Comparison of ENCODE assay signal across 17 mouse cellular contexts in genomic region chr6:84178776-84179405, GRCm38 (mm10).
DNase-seq lines count a peak whose midpoint lies in the region; ATAC-seq and TF ChIP-seq lines count a peak whose summit lies in the region.
"Had no signal": no experiment of that assay in that cellular context is flagged by ENCODE, and none has a peak within 500 bp of the region (broad histone marks: within the 10 kb centered on the region; RNA-seq: fewer than 3 reads in every experiment).

No protein-coding gene starts in this region.

- no peak overlapping the region for H3K4me3 ChIP-seq in heart, embryonic 12.5 days
- no peak overlapping the region for H3K4me3 ChIP-seq in heart, adult 2 months
- H3K4me3 ChIP-seq: forebrain, embryonic 12.5 days; limb, embryonic 13.5 days; megakaryocyte, embryonic 14.5 days had no signal

- no peaks in the 10 kb centered on the region for H3K79me2 ChIP-seq in heart, adult 2 months (replicated peaks; ENCODE audit: control insufficient read depth, insufficient read depth, low read length)

- 0 out of 2 replicates have a peak, but pooled peaks cover 2% of the 10 kb centered on the region for H3K9me3 ChIP-seq in heart, embryonic 12.5 days (replicated peaks)
- H3K9me3 ChIP-seq: forebrain, embryonic 12.5 days; limb, embryonic 13.5 days had no signal

- no peak for TF ChIP-seq CTCF in heart, adult 2 months (IDR thresholded peaks at IDR 0.05)

- no peak for ATAC-seq in heart, embryonic 12.5 days (ENCODE audit: insufficient number of reproducible peaks, low FRiP score)
- ATAC-seq: liver, postnatal 0 days had no signal

- no peak overlapping the region for H3K4me2 ChIP-seq in heart, embryonic 12.5 days
- H3K4me2 ChIP-seq: forebrain, embryonic 12.5 days; hindbrain, embryonic 14.5 days; limb, embryonic 13.5 days had no signal

- 59% methylated on average over 5 of the region's 5 CpGs for WGBS in heart, embryonic 12.5 days
- WGBS in heart, adult 2 months = 70% methylated on average over 5 of the region's 5 CpGs

- TF ChIP-seq POLR2A in heart, adult 2 months (IDR thresholded peaks at IDR 0.05; ENCODE audit: insufficient read depth, low read depth, low read length) = no peak

- H3K27me3 ChIP-seq in heart, embryonic 12.5 days (replicated peaks) = no peaks in the 10 kb centered on the region
- H3K27me3 ChIP-seq in heart, adult 2 months (ENCODE audit: control insufficient read depth, insufficient read depth, low read length) = no peaks in the 10 kb centered on the region
- H3K27me3 ChIP-seq: forebrain, embryonic 12.5 days; limb, embryonic 13.5 days; megakaryocyte, embryonic 14.5 days had no signal

- H3K9ac ChIP-seq in heart, embryonic 12.5 days = no peak overlapping the region
- H3K9ac ChIP-seq in heart, adult 2 months (ENCODE audit: low read depth, low read length) = no peak overlapping the region
- H3K9ac ChIP-seq: forebrain, embryonic 12.5 days; hindbrain, embryonic 14.5 days; limb, embryonic 13.5 days; liver, postnatal 0 days had no signal

- H3K4me1 ChIP-seq in heart, embryonic 12.5 days (replicated peaks) = peaks cover 18% of the 10 kb centered on the region
- no peaks in the 10 kb centered on the region for H3K4me1 ChIP-seq in heart, adult 2 months (ENCODE audit: control insufficient read depth, insufficient read depth, low read length)
- H3K4me1 ChIP-seq: forebrain, embryonic 12.5 days; megakaryocyte, embryonic 14.5 days had no signal

- intact Hi-C loops in heart, adult 2 months (cut with DNase I) = no loop called here

- no peak for DNase-seq in heart, adult 2 months
- DNase-seq in MEL-GATA-1-ER (ENCODE audit: extremely low read depth, low read depth) = peak; percentile 18
- peak; percentile 52 for DNase-seq in adrenal gland, postnatal 14 days
- peak; percentile 32 for DNase-seq in naive thymus-derived CD4-positive, alpha-beta T cell, adult 2 months (ENCODE audit: low read depth)
- DNase-seq in lung, postnatal 36 days = no peak
- DNase-seq in retina, embryonic 14.5 days (ENCODE audit: low spot score) = no peak
- DNase-seq: kidney, adult 11 months; kidney, postnatal 25 days; layer of hippocampus, postnatal 36 days; liver, postnatal 0 days; right cerebral cortex, adult 18-20 months had no signal

- TF ChIP-seq EP300 in heart, adult 2 months (IDR thresholded peaks at IDR 0.05; ENCODE audit: insufficient read depth, low read depth, low read length) = no peak

- 0 out of 2 replicates have a peak overlapping the region, but pooled peaks have one; percentile 14 for H3K27ac ChIP-seq in heart, embryonic 12.5 days (ENCODE audit: poor library complexity, severe bottlenecking)
- no peak overlapping the region for H3K27ac ChIP-seq in heart, adult 2 months
- H3K27ac ChIP-seq: forebrain, embryonic 12.5 days; hindbrain, embryonic 14.5 days; limb, embryonic 13.5 days; stomach, postnatal 0 days had no signal

- peaks cover 19% of the 10 kb centered on the region for H3K36me3 ChIP-seq in heart, embryonic 12.5 days
- H3K36me3 ChIP-seq in heart, adult 2 months (ENCODE audit: control insufficient read depth, insufficient read depth, low read length) = peaks cover 5% of the 10 kb centered on the region
- H3K36me3 ChIP-seq: forebrain, embryonic 12.5 days; limb, embryonic 13.5 days had no signal

Comparison
In these comparisons a context has a peak if more than half of its experiments do, and no peak if none do; other contexts are left out.
1. DNase-seq: peak in MEL-GATA-1-ER (single experiment), adrenal gland, postnatal 14 days (single experiment) and naive thymus-derived CD4-positive, alpha-beta T cell, adult 2 months (single experiment); none in heart, adult 2 months (0 of 2), lung, postnatal 36 days (single experiment) and retina, embryonic 14.5 days (single experiment).